Comparison of ENCODE assay signal across 8 mouse cellular contexts in genomic region chr12:85825361-85825760, GRCm38 (mm10). TPM values are rescaled to one million over a fixed set of nuclear protein-coding genes. Genes with fewer than 3 reads are reported as not detected.
DNase-seq lines count a peak whose midpoint lies in the region; ATAC-seq and TF ChIP-seq lines count a peak whose summit lies in the region.

No protein-coding gene starts in this region.

- peak overlapping the region; percentile 78 for H3K4me3 ChIP-seq in lung, embryonic 14.5 days (ENCODE audit: low read depth, low read length)
- H3K4me3 ChIP-seq in embryonic facial prominence, embryonic 12.5 days = peak overlapping the region; percentile 83
- H3K4me3 ChIP-seq in intestine, embryonic 16.5 days (ENCODE audit: low read length) = peak overlapping the region; percentile 86
- H3K4me3 ChIP-seq in neural tube, embryonic 14.5 days (ENCODE audit: low read depth, low read length) = peak overlapping the region; percentile 58

- TF ChIP-seq CTCF in lung, embryonic 14.5 days (IDR thresholded peaks at IDR 0.05; ENCODE audit: low read depth) = no peak

- H3K9me3 ChIP-seq in lung, embryonic 14.5 days (ENCODE audit: low read depth, low read length) = no peaks in the 10 kb centered on the region
- H3K9me3 ChIP-seq in embryonic facial prominence, embryonic 12.5 days = no peaks in the 10 kb centered on the region
- no peaks in the 10 kb centered on the region for H3K9me3 ChIP-seq in intestine, embryonic 16.5 days (ENCODE audit: control insufficient read depth, low read length)
- H3K9me3 ChIP-seq in neural tube, embryonic 14.5 days (ENCODE audit: control insufficient read depth, low read length) = no peaks in the 10 kb centered on the region

- peak overlapping the region; percentile 71 for H3K4me2 ChIP-seq in lung, embryonic 14.5 days
- H3K4me2 ChIP-seq in embryonic facial prominence, embryonic 12.5 days (replicated peaks) = peak overlapping the region; percentile 86
- peak overlapping the region; percentile 75 for H3K4me2 ChIP-seq in intestine, embryonic 16.5 days (ENCODE audit: low read depth, low read length)
- H3K4me2 ChIP-seq in neural tube, embryonic 14.5 days (ENCODE audit: low read depth, low read length) = peak overlapping the region; percentile 70

- ATAC-seq in lung, embryonic 14.5 days (ENCODE audit: insufficient read depth) = no peak
- ATAC-seq in embryonic facial prominence, embryonic 12.5 days (ENCODE audit: insufficient number of reproducible peaks, insufficient read depth, low FRiP score, low TSS enrichment) = no peak
- no peak for ATAC-seq in intestine, embryonic 16.5 days
- no peak for ATAC-seq in neural tube, embryonic 14.5 days (ENCODE audit: low read depth)
- ATAC-seq in monocyte, adult 5-6 weeks (replicated peaks; ENCODE audit: insufficient number of reproducible peaks, low FRiP score, low TSS enrichment, poor library complexity, severe bottlenecking) = no peak
- ATAC-seq in cerebellum, adult (ENCODE audit: insufficient number of reproducible peaks, low FRiP score, low TSS enrichment) = no peak

- H3K27me3 ChIP-seq in lung, embryonic 14.5 days (ENCODE audit: insufficient read depth, low read length) = no peaks in the 10 kb centered on the region
- H3K27me3 ChIP-seq in embryonic facial prominence, embryonic 12.5 days = no peaks in the 10 kb centered on the region
- H3K27me3 ChIP-seq in intestine, embryonic 16.5 days (replicated peaks; ENCODE audit: control insufficient read depth, insufficient read depth, low read length) = no peaks in the 10 kb centered on the region
- H3K27me3 ChIP-seq in neural tube, embryonic 14.5 days (ENCODE audit: control insufficient read depth, insufficient read depth, low read length) = no peaks in the 10 kb centered on the region

- peaks cover 28% of the 10 kb centered on the region; the same call in 1 of the 2 replicates for H3K36me3 ChIP-seq in lung, embryonic 14.5 days (ENCODE audit: insufficient read depth)
- H3K36me3 ChIP-seq in embryonic facial prominence, embryonic 12.5 days = peaks cover 18% of the 10 kb centered on the region; the same call in 1 of the 2 replicates
- peaks cover 2% of the 10 kb centered on the region; the same call in 1 of the 2 replicates for H3K36me3 ChIP-seq in intestine, embryonic 16.5 days (ENCODE audit: control insufficient read depth, insufficient read depth, low read length)
- H3K36me3 ChIP-seq in neural tube, embryonic 14.5 days (ENCODE audit: control insufficient read depth, insufficient read depth, low read length) = peaks cover 7% of the 10 kb centered on the region; the same call in 1 of the 2 replicates

- H3K9ac ChIP-seq in lung, embryonic 14.5 days = peak overlapping the region; percentile 70
- peak overlapping the region; percentile 70 for H3K9ac ChIP-seq in embryonic facial prominence, embryonic 12.5 days
- H3K9ac ChIP-seq in intestine, embryonic 16.5 days (ENCODE audit: low read depth, low read length) = peak overlapping the region; percentile 72
- H3K9ac ChIP-seq in neural tube, embryonic 14.5 days (replicated peaks; ENCODE audit: low read depth, low read length) = peak overlapping the region; percentile 66

- peak overlapping the region; percentile 98 for H3K27ac ChIP-seq in lung, embryonic 14.5 days (ENCODE audit: low read depth)
- peak overlapping the region; percentile 97 for H3K27ac ChIP-seq in embryonic facial prominence, embryonic 12.5 days
- peak overlapping the region; percentile 99 for H3K27ac ChIP-seq in intestine, embryonic 16.5 days (ENCODE audit: low read length)
- H3K27ac ChIP-seq in neural tube, embryonic 14.5 days (ENCODE audit: low read depth, low read length) = peak overlapping the region; percentile 92

- WGBS in lung, embryonic 14.5 days = 7% methylated on average over 8 of the region's 8 CpGs
- WGBS in embryonic facial prominence, embryonic 12.5 days = 14% methylated on average over 8 of the region's 8 CpGs
- 9% methylated on average over 8 of the region's 8 CpGs for WGBS in intestine, embryonic 16.5 days
- WGBS in neural tube, embryonic 14.5 days = 12% methylated on average over 8 of the region's 8 CpGs

- H3K4me1 ChIP-seq in lung, embryonic 14.5 days (ENCODE audit: insufficient read depth) = 0 out of 2 replicates have a peak, but pooled peaks cover 3% of the 10 kb centered on the region
- peaks cover 12% of the 10 kb centered on the region for H3K4me1 ChIP-seq in embryonic facial prominence, embryonic 12.5 days
- peaks cover 12% of the 10 kb centered on the region for H3K4me1 ChIP-seq in intestine, embryonic 16.5 days (ENCODE audit: control insufficient read depth, insufficient read depth, low read length)
- H3K4me1 ChIP-seq in neural tube, embryonic 14.5 days (ENCODE audit: control insufficient read depth, insufficient read depth, low read length) = peaks cover 9% of the 10 kb centered on the region; the same call in 1 of the 2 replicates

- peak; percentile 15 for DNase-seq in lung, embryonic 14.5 days
- DNase-seq in lung, postnatal 14 days = no peak
- no peak for DNase-seq in kidney, postnatal 10 days

RNA-seq across cellular contexts. Expression of gene Ttll5, which starts 0.9 kb away (rescaled TPM):
- 17.5 and 21.3 TPM in 2 replicates for polyA plus RNA-seq in lung, embryonic 14.5 days (2014; fragmentation: Nextera tagmentation; extraction: Ambion mirVana)
- polyA plus RNA-seq in embryonic facial prominence, embryonic 12.5 days (2016; fragmentation: Nextera tagmentation; extraction: Ambion mirVana) = 15.9 and 19.6 TPM in 2 replicates
- 8.2 and 10.3 TPM in 2 replicates for polyA plus RNA-seq in intestine, embryonic 16.5 days (2015; fragmentation: Nextera tagmentation; extraction: Ambion mirVana)
- polyA plus RNA-seq in neural tube, embryonic 14.5 days (2014; fragmentation: Nextera tagmentation; extraction: Ambion mirVana) = 16.8 and 18.0 TPM in 2 replicates
- 13.0 to 27.4 TPM (median 17.6 TPM) in 3 replicates for total RNA-seq in monocyte, adult 5-6 weeks (2017)

RNA-seq across cellular contexts. Expression of gene Erg28, which starts 1.0 kb away (rescaled TPM):
- polyA plus RNA-seq in lung, embryonic 14.5 days (2014; fragmentation: Nextera tagmentation; extraction: Ambion mirVana) = 113 and 118 TPM in 2 replicates
- 102 and 109 TPM in 2 replicates for polyA plus RNA-seq in embryonic facial prominence, embryonic 12.5 days (2016; fragmentation: Nextera tagmentation; extraction: Ambion mirVana)
- 163 TPM in 2 replicates for polyA plus RNA-seq in intestine, embryonic 16.5 days (2015; fragmentation: Nextera tagmentation; extraction: Ambion mirVana)
- 88.1 and 104 TPM in 2 replicates for polyA plus RNA-seq in neural tube, embryonic 14.5 days (2014; fragmentation: Nextera tagmentation; extraction: Ambion mirVana)
- total RNA-seq in monocyte, adult 5-6 weeks (2017) = 17.2 to 32.8 TPM (median 25.8 TPM) in 3 replicates
